Mouse (Mus musculus) CD4-positive, CD25-positive, alpha-beta regulatory T cell, adult 4 months (primary cell): ENCODE measurements around the gene Pitpnm2. TPM values are rescaled to one million over a fixed set of nuclear protein-coding genes. Genes with fewer than 3 reads are reported as not detected.
A peak's percentile ranks its signal among the peaks of the same experiment; 100 is the strongest.

ENCODE experiments used
- ATAC-seq: one replicate; pipeline ENCODE4 v1.8.0; 2017
- polyA plus RNA-seq, 2 experiments: library from polyadenylated mRNA; unstranded; fragments of 100-300 nt; shearing (Covaris generic); gene quantifications; one replicate each; pipeline ENCODE4 v1.2.1; 2017

The Pitpnm2 gene
- polyA plus RNA-seq, 2 experiments from 2014 or later = 9.3 to 11.5 TPM

DNA sequence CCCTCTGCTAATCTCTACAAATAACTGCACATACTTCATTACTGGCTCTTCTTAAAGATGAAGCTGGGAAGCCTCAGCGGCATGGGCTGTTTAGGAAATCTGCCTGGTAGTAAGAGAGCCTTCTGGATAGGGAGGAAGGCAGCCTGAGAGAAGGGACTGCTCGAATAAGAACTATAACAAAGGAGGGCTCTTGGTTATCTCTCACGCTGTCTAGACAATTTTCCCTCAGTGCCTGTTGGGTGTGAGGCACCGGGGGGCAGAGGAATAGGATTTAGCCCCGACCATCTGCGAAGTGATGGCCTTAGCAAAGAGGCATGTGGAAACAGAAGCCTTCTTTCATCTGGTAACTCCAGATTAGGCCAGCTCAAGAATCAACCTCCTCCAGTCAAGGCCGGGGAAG lies 2.3 kb downstream of the Pitpnm2 start:
- no peak for ATAC-seq

DNA sequence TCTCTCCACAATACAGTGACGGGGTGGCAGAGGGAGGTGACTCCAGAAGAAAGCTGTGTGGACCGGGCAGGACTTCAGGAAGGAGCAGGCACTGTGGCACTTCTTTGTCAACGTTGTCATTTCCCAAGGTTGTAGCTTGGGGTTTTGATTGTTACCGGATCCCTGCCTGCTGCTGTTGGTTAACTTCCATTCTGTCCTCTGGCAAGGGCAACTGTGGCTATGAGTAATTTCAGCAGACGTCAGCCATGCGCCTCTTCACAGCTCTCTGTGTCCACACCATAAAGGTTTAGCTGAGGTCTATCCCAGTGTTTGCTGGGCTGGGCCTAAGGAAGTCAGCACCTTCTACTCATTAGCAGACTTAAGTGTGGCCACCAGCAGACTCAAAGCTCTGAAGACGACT lies 4.7 kb downstream of the Pitpnm2 start:
- no peak for ATAC-seq

DNA sequence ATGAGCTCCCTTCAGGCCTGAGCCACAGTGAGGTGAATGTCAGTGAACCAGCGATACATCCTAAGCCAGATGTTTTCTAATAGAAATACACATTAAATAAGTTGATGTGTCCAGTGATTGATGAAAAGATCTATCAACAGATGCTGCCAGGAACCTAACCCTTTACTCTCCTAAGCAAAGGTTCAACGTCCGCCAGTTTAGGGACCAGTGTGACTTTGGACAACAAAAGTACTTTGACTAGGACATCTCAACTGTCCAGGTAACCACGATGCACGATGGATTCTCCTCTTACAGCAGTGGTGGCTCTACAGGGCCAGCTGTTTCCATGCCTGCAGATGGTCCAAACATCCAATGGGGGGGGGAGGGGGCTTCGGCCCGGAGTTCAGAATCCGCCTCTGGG lies 5.1 kb downstream of the Pitpnm2 start:
- no peak for ATAC-seq

- ATAC-seq = no peak
Observed at GRCm38 (mm10) chr5:124243236-124243901, 6.2 kb downstream of the Pitpnm2 start.

DNA sequence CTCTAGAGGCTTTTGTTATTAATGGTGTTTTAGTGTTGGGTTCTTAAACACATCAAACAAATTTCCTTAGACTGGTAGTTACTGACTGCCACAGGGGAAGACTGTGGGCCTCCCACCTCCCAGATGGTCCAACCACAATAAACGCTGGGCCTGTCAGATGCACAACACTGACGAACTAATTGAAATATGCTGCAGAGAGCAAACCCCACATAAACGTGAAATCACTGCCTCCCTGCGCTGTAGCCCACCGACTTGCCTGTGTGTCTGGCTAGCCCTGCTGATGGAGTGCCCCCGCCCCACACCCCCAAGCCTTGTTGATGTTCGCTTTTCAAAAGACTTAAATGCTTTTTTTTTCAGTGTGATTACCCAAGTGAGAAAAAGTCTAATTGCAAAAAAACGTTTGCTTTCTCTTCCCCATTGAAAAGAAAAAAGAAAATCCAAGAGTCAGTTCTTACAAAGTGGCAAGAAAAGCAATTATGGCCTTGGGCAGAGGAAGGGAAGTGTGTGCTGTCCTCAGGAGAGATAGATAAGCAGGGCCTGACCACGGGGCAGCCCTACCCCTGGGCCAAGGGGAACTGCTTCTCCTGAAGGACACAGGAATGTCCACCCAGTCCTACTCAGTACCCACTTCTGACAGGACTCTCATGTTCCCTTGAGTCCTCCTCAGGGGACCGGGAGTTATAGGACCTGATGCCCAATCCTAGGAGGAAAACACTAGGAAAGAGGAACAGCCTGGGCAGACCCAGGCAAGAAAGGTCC lies 7.7 kb downstream of the Pitpnm2 start:
- ATAC-seq = no peak

DNA sequence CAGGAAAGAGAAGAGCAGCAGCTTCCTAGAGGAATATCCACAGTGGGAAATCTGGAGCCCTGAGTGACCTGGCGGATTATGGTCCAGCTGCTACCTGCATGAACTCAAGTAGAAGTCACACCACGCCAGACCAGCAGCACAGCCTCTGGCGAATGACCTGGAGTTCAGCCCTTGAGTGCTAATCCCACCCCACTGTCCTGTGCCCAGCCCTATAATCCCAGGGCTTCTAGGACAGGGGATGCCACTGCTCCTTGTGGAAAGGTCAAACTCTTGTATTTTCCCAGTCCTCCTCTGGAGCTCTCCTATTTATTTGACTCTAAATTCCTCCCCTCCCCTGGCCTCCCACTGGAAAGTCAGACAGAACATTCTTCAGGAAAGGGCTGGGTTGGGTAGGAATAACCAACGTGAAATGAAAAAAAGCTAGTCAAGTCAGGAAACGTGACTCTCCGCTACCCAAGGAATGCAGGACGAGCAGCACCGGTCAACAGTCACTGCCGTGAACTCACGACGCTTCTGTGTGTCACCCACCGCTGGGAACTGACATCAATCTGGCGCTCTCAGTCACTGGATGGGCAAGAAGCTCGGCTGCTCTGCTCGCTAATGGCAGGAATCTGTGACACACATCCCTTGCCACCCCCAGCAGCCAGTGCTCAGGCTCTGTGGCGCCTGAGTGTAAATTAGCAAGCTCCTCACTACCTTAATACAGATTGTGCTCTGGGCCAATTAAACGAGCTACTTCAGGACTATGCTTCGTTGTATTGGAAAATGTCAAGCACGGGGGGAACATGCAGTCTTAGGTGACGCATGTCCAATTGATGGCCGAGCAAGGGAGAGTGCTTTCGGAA lies 8.5 kb downstream of the Pitpnm2 start:
- no peak for ATAC-seq

- ATAC-seq = no peak
Observed at GRCm38 (mm10) chr5:124236180-124236579, 13.4 kb downstream of the Pitpnm2 start.

DNA sequence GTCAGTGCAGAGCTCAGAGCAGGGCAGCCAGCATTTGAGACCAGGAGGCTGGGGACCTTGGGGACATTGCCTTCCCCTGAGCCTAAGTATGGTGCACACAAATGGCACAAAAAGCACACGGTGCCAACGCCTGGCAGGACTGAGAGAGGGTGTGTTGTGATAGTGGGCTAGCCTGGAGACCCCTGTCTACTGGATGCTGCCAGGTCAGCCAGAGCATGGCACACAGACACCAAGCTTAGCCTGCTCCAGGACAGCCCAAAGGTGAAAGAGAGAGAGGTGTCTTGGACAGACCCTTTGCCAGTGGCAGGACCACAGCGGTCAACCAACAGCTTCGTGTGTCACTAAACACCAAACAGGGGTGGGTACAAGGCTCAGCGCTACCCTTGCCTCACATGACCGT lies 14.8 kb downstream of the Pitpnm2 start:
- ATAC-seq = no peak

GRCm38 (mm10) chr5:124233874-124234661 lies 15.5 kb downstream of the Pitpnm2 start:
- ATAC-seq = no peak

DNA sequence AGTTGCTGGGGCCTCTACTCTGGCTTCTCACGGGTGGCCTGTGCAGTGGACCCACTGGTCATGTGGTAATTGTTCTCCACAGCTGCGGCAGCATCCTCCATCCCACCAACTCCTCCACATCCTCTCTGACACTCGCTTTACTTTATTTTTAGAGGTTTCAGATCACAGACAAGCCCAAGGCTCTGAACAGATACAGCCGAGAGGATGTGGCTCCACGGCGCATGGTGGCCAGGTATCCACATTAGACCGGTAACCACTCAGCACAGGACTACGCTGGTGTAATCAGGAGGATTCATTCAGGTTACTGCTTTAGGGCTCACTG lies 16.5 kb downstream of the Pitpnm2 start:
- peak; percentile 88 for ATAC-seq

- peak; percentile 17 for ATAC-seq
Observed at GRCm38 (mm10) chr5:124232360-124233143, 17.0 kb downstream of the Pitpnm2 start.

- no peak for ATAC-seq
Observed at GRCm38 (mm10) chr5:124230461-124230860, 19.1 kb downstream of the Pitpnm2 start.

DNA sequence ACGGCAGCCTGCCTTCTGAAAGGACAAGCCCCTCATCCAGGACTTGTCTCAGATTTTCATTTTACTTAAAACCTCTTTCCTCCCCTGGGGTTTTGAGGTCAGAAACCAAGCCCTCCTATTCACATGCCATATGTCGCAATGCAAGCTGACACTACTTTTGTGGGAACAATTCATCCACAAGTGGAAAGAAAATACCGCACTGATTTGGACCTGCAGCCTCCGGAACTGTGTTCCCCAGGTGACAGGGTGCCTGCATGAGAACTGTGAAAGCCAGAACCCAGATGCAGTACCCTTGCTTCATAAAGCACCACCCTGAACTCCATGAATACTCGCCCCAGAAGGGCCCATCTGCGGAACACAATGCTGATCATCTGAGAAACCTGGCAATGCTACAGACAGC lies 22.4 kb downstream of the Pitpnm2 start:
- no peak for ATAC-seq

DNA sequence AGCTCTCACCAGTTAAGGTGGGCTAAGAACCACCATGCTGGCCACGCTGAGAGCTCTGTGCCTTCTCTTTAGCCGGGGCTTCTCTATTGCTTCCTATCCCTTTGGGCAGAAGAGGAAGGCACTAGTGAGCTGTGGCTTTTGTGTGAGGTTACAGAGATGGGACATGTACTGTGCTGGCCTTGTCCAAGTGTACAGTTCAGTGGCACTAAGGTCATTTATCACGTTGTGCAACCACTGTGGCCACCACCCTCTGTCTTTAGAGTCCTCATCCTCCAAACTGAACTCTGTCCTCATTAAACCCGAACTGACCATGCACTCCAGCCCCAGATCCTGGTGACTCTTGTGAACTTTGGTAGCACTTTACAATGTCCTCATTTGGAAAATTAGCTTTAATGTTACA lies 23.1 kb downstream of the Pitpnm2 start:
- ATAC-seq = no peak

- no peak for ATAC-seq
Observed at GRCm38 (mm10) chr5:124225891-124226290, 23.7 kb downstream of the Pitpnm2 start.

- ATAC-seq = no peak
Observed at GRCm38 (mm10) chr5:124224321-124225092, 25.1 kb downstream of the Pitpnm2 start.

- no peak for ATAC-seq
Observed at GRCm38 (mm10) chr5:124223574-124223973, 26.0 kb downstream of the Pitpnm2 start.

GRCm38 (mm10) chr5:124222696-124223095 lies 26.9 kb downstream of the Pitpnm2 start:
- ATAC-seq = no peak

- no peak for ATAC-seq
Observed at GRCm38 (mm10) chr5:124221736-124222040, 27.9 kb downstream of the Pitpnm2 start.

- ATAC-seq = no peak
Observed at GRCm38 (mm10) chr5:124221037-124221735, 28.4 kb downstream of the Pitpnm2 start.

DNA sequence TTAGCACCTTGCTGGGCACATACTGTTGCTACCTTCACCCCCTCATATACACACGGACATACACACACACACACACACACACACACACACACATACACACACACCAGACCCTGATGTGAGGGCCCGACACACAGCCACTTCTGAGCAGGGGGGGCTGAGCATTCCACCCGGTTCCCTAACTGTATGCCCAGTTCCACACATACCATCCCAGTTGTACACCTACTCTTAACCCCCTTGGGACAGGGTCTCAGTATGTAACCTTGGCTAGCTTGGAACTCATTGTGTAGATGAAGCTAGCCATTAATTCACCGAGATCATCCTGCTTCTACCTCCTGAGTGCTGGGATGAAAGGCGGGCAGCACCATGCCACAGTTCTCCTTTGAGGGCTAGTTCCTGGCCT lies 29.0 kb downstream of the Pitpnm2 start:
- ATAC-seq = no peak
